Mouse (Mus musculus) splenic B cell, adult 2 months (primary cell): ENCODE data around the gene Pkp2.
"Not testable (repeated sequence)": the region's sequence is repeated elsewhere in the genome, so short reads cannot be mapped to it uniquely, and the experiment has no call there.

Experiments
- DNase-seq: peaks from one replicate; pipeline ENCODE4 v3.0.0-alpha.2; 2011; ENCODE audit warnings: low read depth, low spot score
- H3K27me3 ChIP-seq: 2 replicates; pipeline ENCODE4 v1.6.1; 2012; ENCODE audit warnings: mild to moderate bottlenecking, low read length, moderate library complexity, mixed read lengths; ENCODE audit not compliant: control insufficient read depth, poor library complexity, insufficient read depth, severe bottlenecking
- H3K36me3 ChIP-seq: 2 replicates; pipeline ENCODE4 v1.6.1; 2012; ENCODE audit warnings: mild to moderate bottlenecking, low read length, moderate library complexity, mixed read lengths; ENCODE audit not compliant: control insufficient read depth, poor library complexity, insufficient read depth, severe bottlenecking

Pkp2 gene

DNA sequence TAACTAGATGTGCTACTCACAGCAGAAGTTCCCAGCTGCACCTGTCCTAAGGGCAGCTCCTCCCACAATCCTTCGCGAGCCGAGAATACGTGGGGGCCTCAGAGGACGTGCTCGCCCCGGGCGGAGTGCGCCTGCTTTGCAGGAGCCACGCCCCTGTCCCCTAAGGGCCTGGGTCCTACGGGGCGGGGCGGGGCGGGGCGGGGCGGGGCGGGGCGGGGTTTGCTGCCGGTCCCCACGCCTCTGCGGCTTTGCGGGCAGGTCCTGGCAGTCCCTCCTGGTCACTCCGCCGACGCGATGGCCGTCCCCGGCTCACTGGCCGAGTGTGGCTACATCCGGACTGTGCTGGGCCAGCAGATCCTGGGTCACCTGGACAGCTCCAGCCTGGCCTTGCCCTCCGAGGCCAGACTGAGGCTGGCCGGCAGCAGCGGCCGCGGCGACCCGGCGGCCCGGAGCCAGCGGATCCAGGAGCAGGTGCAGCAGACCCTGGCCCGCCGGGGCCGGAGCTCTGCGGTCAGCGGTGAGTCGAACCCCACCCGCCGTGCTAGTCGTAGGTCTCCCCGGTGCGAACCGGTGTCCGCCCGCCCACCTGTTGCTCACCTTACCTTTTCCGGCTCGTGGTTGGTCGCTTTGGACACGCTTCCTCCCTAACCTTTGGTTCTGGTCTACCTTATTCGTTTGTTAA, at the start of gene Pkp2:
TSS of gene Pkp2 (plus strand) at position 240 of the 682 bp plus-strand sequence.
- peak; percentile 37 for DNase-seq
- H3K36me3 ChIP-seq = no peaks in the 10 kb centered on the region
- no peaks in the 10 kb centered on the region for H3K27me3 ChIP-seq

DNA sequence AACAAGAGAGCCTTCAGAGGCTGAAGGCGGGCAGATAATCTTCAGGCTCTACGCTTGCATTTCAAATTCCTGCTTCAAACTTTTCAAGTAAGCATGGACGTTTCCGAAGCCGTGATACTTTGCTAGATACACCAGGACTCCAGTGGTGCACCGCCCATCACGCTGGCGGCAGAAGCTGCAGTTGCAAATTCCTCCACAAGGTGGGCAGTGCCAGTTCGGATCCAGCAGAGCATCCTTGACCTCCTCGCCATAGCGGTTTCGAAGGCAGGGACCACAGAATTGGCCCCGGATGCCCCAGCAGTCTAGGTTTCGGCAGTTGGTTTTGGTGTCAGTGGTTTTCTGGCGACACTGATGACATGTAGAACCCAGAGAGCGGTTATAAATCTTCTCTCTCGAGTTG, 15.7 kb upstream of the Pkp2 start:
- H3K27me3 ChIP-seq = no peaks in the 10 kb centered on the region
- no peak for DNase-seq

DNA sequence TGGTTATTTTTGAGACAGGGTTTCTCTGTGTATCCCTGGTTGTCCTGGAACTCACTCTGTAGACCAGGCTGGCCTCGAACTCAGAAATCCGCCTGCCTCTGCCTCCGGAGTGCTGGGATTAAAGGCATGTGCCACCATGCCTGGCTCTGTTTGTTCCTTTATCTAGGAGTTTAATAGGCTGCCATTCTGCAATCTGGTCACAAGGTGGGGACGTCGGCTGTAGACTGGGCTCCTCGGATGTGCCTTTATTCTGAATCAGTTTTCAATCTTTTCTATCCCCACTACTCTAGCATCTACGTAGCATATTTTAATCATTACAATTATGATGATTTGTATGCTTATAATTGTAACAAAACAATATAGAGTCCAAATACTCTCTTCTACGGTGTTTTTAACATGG, 11.1 kb upstream of the Pkp2 start:
- DNase-seq = peak; percentile 29
- not testable (repeated sequence) for H3K27me3 ChIP-seq, H3K36me3 ChIP-seq

More for the DNA sequence above, 15.7 kb upstream of the Pkp2 start:
- no peaks in the 10 kb centered on the region for H3K36me3 ChIP-seq

DNA sequence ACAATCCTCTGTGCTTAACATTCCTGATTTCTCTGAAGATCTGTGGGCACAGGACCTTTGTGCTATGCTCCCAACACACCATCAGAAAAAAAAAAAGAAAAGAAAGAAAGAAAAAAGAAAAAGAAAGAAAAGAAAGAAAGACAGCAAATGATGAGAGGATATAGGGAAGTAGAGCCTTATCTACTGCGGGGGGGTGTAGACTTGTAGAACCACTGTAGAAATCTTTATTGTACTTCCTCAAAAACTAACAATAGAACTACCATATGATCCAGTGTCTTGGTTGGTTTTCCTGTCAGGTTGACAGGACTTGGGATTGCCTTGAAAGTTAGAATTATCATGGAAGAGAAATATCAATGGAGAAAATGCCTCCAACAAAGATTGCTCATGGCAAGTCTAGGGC, 8.5 kb upstream of the Pkp2 start:
- no peak for DNase-seq
- H3K36me3 ChIP-seq = no peaks in the 10 kb centered on the region
- no peaks in the 10 kb centered on the region for H3K27me3 ChIP-seq

DNA sequence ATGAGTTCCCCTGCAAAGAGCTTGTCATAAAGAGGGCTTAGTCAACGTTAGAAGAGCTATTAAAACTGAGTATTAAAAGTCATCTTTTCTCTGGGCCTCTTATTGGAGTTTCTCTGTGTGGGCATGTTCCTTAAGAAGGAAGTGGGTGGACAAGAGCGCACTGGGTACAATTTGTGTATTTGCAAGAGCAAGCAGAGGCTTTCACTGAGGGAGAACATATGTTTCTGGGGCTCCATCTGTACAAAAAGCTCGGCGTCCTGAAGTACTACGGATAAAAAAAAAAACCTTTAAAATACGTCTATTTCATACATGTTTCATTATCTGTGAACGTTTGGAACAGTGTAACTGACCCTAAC, 417 bp upstream of the Pkp2 start:
- H3K27me3 ChIP-seq = no peaks in the 10 kb centered on the region
- DNase-seq = no peak
- no peaks in the 10 kb centered on the region for H3K36me3 ChIP-seq

DNA sequence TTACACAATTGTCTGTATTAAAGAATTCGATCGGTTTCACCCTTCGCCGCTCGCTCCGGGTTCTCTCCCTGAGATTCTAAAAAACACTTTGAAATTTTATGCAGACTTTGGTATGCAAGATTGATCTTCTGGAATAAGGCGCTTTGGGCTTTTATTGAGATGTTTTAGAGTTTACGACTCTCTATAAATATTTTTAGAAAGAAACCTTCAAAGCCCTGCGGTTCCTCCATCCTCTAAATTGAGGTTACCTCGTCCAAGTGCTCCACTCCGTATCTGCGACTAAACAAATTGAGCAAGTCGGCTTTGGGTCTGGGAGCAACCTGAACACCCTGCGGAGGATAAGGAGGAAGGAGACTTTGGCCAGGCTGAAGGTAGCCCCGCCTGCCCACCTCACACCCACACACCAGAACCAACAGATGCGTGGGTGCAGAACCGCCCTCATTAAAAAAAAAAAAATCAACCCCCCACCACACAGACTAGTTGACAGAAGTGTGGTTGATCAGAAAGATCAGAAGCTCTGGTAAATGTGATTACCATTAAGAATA, 715 bp downstream of the Pkp2 start:
- no peaks in the 10 kb centered on the region for H3K36me3 ChIP-seq
- peak; percentile 5 for DNase-seq

DNA sequence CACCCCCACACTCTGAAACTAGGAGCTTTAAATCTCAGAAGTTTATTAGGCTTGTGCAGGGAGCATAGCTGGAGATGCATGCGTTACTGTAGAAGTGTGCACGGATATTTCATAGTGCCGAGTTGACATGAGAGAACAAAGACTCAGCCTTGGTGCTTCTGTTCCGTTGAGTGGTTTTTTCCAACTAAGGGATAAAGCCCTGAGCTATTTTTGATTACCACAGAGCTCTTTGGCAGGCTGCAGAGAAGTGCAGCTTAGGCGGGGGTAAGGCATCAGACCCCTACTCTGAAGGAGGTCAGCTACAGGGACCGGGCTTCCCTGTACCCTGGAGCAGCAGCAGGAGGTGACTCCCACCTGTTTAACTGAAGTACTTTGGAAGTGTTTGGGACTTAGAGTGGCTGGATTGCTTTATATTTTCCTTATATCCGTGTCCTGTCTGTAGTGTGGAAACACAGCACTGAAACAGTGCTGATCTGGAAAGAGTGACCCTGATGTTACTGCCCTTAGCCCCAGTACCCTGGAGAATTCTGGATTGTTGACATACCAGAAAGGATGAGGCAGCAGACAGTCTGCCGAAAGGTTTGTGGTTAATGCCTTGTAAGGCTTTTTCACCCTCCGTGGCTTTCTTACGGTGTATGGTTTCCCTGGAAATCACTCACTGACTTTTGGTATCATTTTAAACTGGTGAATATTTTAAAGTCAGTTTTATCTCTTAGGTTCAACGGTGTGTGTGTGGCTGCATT, 2.7 kb downstream of the Pkp2 start:
- no peak for DNase-seq
- Histone ChIP-seq H3K27me3 (no peaks in the 10 kb centered on the region), H3K36me3 (no peaks in the 10 kb centered on the region)

More for the DNA sequence above, 715 bp downstream of the Pkp2 start:
- no peaks in the 10 kb centered on the region for H3K27me3 ChIP-seq

DNA sequence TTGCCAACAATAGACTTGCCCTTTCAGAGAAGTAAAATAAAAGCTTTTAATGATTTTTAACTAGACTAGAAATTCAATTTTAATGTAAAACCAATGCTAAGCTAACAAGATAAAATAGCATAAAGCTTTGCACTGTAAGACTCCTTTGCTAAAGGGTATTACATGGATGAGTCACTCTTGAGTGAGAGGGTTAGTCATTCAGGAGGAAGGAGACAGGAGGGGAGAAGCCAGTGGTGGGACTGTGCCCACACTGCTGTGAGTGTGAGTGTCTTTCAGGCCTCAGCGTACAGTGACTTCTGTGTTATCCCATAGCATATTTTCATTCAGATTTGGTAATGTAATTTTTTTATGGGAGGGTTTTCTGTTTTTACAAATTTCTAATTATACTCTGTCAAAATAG, 3.8 kb downstream of the Pkp2 start:
- DNase-seq = no peak
- H3K27me3 ChIP-seq = no peaks in the 10 kb centered on the region
- no peaks in the 10 kb centered on the region for H3K36me3 ChIP-seq

DNA sequence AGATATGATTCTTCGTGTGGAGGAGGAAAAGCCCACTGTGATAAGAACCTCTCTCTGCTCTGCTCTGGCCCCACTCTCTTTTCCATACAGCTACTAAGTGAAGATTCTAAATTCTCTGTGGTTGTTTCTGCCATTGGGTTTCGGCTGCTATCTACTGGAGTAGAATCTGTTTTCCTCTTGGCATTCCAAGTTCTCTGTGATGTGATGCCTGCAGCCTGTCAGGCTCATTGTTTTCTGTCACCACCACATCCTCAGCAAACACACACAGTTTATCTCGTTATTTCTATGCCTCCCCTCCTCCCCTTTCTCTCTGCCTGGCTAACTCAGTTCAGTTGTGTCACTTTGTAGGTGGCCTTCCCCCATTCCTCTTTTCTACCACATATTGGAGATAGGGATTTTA, 6.7 kb downstream of the Pkp2 start:
- Histone ChIP-seq H3K36me3 (no peaks in the 10 kb centered on the region), H3K27me3 (no peaks in the 10 kb centered on the region)
- no peak for DNase-seq

DNA sequence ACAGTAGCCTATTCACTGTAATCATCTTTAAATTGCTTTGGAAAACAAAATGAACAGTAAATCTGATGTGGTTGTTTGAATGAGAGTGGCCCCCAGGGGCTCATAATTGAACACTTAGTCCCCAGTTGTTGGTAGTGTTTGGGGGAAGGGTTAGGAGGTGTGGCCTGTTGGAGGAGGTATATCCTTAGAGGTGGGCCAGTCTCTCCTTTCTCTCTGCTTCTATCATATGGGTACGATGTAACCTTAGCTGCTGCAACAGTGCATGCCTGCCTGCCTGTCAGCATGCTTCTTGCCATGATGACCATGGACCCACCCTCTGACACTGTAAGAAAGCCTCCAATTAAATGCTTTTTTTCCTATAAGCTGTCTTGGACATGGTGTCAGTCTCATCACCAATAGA, 9.5 kb downstream of the Pkp2 start:
- Histone ChIP-seq H3K36me3 (no peaks in the 10 kb centered on the region), H3K27me3 (no peaks in the 10 kb centered on the region)
- no peak for DNase-seq

DNA sequence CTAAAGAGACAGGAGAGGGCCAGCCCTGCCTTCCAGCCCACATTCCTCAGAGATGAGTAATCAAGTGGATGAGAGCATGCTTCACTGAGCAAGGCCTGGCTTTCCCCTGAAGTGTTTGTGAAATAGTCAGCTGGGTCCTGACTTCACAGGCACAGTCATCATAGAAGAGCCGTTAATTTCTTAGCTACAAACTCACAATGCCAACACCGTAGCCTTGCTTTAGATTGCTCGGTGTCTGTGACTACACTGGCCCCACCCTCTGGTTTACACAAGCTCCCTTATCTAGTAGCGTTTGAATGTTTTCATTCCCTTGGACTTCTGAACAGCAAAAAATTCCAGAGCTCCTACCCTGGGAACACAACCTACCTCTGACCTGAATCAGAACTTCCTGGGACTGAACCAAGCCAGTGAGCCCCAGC, 11.4 kb downstream of the Pkp2 start:
- H3K36me3 ChIP-seq = no peaks in the 10 kb centered on the region
- DNase-seq = no peak
- no peaks in the 10 kb centered on the region for H3K27me3 ChIP-seq

DNA sequence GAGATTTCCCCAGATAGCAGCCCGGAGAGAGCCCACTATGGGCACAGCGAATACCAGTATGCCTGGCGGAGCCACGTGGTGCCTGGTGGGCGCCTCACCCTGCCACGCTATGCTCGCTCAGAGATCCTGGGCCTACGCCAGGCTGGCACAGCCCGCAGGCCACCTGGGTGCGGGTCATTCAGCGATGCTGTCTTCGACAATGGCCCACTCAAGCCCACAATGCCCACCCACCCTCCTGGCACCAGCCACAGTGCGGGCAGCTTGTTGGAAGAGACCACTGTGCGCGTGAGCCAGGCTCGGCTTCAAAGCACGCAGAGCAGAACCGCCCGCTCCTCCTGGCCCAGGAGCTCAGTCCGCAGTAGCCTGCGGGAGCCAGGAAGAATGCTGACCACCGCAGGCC, 12.7 kb downstream of the Pkp2 start:
- H3K27me3 ChIP-seq = no peaks in the 10 kb centered on the region
- DNase-seq = no peak
- no peaks in the 10 kb centered on the region for H3K36me3 ChIP-seq

DNA sequence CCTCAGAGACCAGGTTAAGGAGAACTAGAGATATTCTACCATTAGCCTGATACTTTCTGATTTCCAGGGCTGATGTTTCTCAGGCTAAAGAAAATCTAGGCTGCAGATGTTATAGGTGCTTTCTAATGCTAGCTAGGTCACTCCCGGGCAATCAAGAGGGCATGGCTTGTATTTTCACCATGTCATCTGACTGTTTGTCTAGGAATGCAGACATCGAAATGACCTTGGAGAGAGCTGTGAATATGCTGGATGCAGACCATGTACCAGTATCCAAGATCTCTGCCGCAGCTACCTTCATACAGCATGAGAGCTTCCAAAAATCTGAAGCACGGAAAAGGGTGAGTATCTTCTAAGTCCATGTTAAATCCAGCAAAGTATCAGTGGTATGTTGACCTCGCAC, 17.3 kb downstream of the Pkp2 start:
- Histone ChIP-seq H3K36me3 (no peaks in the 10 kb centered on the region), H3K27me3 (no peaks in the 10 kb centered on the region)
- DNase-seq = no peak

DNA sequence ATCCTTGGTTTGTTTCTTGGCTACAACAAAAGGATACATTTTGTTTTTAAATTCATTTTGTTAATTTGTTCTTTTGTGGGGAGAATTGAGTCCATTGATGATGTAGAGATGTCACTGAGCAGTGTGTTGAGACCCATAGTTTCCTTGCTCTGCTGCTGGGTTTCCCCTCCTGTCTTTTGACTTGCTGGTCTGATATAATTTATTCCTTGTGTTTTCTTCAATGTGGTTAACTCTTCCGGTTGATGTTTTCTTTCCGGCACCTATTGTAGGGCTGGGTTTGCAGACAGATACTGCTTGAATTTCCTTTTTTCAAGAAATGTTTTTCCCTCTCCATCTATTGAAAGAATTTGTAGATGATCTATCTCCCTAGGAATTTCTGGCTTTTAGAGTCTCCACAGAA, 20.8 kb downstream of the Pkp2 start:
- no peaks in the 10 kb centered on the region for H3K27me3 ChIP-seq
- DNase-seq = no peak

DNA sequence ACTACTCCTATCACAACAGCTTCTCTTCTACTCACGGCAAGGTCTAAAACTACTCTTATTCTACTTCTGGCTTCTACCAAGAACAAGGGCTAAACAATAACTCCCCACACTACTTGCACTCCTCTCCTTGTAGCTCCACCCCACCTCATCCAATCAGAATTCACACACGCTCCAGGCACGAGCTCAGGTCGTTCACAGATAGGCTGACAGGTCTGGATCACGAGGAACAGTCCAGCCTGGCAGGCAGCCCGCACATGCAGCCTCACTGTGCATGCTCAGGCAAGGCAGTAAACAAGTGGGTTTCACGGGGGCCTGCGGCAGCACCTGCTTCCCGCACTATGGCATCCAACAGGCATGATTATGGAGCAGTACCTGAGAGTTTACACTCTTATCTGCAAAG, 23.6 kb downstream of the Pkp2 start:
- not testable (repeated sequence) for H3K27me3 ChIP-seq, H3K36me3 ChIP-seq, DNase-seq

More for the DNA sequence above, 20.8 kb downstream of the Pkp2 start:
- H3K36me3 ChIP-seq = no peaks in the 10 kb centered on the region
